Mouse (Mus musculus) layer of hippocampus, adult 8-10 months (tissue): ENCODE data around the gene Ppp1r14b. TPM values are rescaled to one million over a fixed set of nuclear protein-coding genes. Genes with fewer than 3 reads are reported as not detected.
"Not testable (repeated sequence)": the region's sequence is repeated elsewhere in the genome, so short reads cannot be mapped to it uniquely, and the experiment has no call there.

Source experiments
- DNase-seq, 2 experiments: peaks; one replicate each; pipeline ENCODE4 v3.0.0; 2022; ENCODE audit warnings: low spot score in 2 of 2
- total RNA-seq, 4 experiments: library from RNA; stranded (reverse); gene quantifications; 2 replicates each; pipeline ENCODE4 v1.2.4; 2022

The Ppp1r14b gene
- total RNA-seq, 4 experiments from 2014 or later, result 55.4 to 81.1 (median 63.5) TPM

DNA sequence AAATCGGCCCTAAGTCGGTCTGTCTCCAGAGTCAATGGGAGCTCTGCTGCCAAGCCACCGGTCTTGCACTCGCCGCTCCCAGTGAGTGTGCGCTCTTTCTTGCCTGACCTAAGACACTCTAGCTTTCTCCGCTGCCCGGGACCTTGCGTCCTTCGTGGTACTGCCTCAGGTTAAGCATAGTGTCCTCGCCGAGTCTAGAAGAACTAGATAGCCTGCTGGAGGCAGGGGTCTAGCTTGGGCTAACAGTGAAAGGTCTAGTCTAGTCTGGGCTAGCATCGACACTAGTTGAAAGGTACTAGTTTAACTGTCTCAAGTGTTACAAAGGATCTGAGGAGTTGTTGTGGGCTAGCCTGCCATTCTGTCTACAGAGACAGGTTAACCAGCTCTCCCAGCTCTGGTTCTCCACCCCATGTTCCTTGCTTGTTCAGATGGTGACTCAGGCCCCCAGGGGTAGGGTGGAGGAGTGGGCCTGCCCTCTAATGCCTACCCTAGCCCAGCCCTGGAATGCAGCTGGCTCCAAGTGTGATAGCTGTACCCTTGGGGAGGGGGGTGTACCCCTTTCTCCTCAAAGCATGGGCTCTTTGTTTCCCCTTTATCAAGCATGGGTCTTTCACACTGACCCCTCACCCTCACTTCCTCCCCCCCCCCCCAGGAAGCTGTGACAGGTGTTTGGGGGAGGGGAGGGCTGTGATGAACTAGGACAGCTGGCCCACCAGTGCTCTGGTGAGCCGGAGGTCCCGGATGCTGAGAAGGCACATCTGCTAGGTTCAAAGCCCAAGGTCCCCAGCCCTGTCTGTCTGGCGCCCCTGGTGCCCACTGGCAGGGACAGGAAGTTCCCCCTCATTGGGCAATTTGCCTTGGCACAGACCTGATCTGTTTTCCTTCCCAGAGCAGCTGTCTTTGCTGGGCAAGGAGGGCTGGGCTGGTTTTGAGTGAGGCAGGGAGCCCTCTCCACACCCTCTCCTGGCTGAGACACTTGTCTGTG, 1.1 kb downstream of the Ppp1r14b start, which contains the start of gene Plcb3:
TSS of gene Plcb3 (minus strand) at position 934 of the 985 bp plus-strand sequence.
- DNase-seq, result peak in 1 of 2 experiments; percentile 73

GRCm38 (mm10) chr19:6977759-6978638, 3.2 kb downstream of the Ppp1r14b start:
- no peak for DNase-seq

DNA sequence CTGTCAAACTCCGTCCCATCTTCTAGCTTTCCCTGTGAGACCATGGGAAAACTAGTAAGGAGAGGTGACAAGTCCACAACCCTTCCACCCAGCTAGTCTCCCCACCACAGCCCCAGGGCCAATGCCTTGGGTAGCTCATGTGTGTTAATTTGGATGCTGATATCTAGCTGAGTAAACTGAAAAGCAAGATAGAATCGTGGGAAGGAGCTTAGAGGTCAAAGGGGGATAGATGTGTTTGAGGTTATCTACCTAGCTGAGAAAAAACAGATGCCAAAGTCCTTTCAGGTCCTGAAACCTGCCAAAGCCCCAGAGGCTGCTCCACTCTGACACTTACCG, 3.8 kb downstream of the Ppp1r14b start:
- no peak for DNase-seq

DNA sequence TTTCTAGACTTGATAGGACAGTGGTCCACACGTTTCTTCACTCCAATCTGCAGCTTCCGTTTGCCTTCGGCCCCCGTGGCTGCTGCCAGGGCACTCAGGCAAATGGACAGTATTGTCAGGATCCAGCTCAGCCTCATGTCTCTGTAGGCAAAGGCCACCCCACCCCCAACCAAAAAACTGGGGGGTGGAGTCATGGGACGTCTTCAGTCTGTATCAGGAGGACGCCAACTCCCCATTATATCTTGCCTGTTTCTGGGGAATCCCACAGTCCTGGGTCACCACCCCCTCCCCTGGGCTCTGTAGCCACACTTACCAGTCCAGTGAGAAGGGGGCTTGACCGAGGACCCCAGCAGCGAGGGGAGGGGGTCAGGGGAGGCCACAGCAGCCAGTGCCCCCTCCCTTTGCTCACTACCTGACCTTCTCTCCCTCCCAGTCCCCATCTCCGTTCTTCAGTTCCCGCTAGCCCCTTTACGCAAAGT, 4.3 kb downstream of the Ppp1r14b start:
- DNase-seq, result no peak

GRCm38 (mm10) chr19:6979486-6980380, 5.0 kb downstream of the Ppp1r14b start:
- DNase-seq, result peak; percentile 98 to 99

GRCm38 (mm10) chr19:6980381-6981093, 5.8 kb downstream of the Ppp1r14b start, which contains the start of gene Fkbp2:
Gene Fkbp2, minus strand, starts transcription at chr19:6980501.
- DNase-seq, result peak; percentile 98 to 99

DNA sequence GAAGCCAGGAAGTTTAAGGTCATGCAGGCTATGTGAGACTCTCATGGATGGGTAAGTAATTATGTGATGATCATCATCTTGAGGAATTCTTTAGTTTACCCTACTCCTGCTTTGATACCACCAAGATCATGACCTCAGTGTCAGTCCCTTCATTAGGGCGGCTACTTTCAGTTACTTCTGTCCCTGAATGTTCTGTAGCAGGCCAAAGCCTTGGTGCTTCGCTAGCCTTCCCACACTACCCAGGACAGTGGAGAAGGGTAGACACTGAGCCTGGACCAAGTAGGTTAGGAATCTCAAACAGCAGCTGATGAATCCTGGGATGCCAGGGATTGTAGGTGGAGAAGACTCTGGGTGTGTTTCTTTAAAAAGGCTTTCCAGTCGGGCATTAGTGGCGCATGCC, 6.7 kb downstream of the Ppp1r14b start:
- DNase-seq, result no peak

DNA sequence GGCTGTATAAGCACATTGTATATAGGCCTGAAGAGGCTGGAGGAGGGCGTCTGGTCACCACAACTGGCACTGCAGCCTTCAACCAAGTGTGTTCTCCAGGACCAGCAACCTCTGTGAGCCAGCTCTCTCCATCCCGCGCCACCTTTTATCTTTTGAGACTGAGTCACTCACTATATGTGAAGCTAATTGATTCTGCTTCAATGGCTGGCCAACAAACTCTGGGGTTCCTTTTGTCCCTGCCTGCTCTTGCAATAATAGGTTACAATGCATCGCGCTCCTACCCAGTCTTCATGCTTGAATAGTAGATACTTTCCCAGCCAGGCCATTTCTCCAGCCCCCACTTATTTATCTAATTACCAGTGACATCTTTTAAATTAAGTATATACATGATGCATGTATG, 8.9 kb downstream of the Ppp1r14b start:
- DNase-seq, result no peak

DNA sequence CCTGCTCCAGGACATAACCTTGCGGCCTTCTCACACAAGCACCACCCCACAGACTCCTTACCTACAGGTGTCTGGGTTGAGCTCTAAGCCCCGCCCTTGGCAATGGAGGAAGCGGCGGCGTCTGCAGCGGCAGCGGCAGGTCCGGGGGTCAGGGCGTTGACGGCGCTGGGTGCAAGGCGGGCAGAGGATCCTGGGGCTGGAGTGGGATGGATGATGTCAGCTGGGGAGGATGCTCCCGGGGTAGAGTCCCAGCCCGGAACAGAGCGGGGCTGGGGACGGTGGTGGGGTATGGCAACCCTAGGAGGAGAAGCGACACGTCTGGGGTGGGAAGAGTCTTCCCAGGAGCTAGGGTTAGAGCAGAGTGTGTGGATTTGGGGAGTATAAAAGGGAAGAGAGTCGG, 10.5 kb downstream of the Ppp1r14b start:
- DNase-seq, result no peak

GRCm38 (mm10) chr19:6985951-6986708, 11.4 kb downstream of the Ppp1r14b start:
- no peak for DNase-seq

DNA sequence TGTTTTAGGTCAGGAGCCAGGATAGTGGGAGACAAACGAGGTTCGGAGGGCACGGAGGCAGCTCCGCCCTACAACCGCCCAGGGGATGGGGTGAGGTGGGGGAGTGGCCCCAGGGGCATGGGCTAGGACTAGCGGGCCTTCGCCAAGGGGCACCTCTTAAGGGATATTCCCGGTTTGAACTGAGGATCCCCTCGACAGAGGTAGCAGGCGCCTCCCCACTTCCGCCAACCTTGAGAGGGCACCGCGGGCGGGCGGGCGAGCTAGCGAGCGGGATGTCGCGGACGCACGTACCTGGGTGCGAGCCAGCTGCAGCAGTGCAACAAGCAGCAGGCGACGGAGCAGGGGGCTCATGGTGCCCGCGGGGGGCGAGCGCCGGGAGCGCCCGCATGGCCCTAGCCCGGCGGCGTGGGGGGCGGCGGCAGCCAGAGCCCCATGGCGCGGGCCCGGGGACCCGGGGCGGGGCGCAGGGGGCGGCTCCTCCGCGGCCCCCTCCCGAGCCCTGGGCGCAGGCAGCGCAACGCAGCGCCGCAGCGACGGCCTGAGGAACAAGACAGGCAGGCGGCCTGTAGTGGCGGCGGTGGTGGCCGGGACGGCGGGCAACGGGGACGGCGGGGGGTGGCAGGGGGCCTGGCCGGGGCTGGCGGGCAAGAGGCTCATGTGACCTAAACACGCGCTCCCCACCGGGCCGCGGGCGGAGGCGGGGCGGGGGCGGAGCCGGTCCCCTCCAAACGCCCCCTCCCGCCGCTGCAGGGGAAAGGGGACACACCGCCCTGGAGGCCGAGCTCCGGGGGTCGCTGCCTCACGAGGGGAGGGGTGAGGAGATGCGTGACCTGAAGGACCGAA, 12.5 kb downstream of the Ppp1r14b start, which contains the start of gene Vegfb:
TSS of gene Vegfb (minus strand) at position 591 of the 843 bp plus-strand sequence.
- DNase-seq, result no peak

DNA sequence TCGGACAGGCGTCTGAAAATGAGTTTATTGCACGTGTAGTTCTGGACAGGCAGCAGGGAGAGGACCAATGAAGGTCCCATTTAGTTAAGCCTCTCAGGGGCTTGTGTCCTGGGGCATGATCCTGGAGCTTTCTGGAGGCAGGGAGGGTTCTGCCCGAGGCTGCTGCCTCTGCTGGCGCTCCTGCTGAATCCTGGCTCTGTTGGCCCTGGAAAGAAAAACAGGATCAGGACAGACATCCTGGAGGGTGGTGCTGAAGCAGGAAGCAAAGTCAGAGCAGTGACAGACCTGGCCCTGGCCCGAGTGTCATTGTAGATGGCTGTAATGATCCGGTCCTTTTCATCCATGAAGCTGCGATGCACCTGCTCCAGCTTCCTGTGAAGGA, 13.1 kb downstream of the Ppp1r14b start:
- DNase-seq, result no peak

DNA sequence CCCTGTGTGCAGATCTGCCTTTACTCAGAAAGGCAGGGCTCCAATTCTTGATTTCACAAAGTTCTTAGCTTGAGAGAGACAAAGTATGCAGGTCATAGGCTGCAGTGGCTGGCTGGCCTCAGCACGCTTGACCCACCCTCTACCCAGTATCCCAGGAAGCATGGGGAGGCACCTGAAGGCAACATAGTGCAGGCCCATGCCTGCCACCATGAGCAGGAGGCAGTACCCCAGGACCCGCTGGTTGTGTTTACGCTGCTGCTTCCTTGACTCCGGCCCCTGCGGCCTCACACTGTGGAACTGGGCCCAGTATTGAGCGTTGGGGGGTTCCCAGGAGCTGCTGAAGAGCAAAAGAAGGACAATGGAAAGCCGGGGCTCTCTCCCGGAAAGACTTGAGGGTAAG, 14.5 kb downstream of the Ppp1r14b start:
- DNase-seq, result no peak

DNA sequence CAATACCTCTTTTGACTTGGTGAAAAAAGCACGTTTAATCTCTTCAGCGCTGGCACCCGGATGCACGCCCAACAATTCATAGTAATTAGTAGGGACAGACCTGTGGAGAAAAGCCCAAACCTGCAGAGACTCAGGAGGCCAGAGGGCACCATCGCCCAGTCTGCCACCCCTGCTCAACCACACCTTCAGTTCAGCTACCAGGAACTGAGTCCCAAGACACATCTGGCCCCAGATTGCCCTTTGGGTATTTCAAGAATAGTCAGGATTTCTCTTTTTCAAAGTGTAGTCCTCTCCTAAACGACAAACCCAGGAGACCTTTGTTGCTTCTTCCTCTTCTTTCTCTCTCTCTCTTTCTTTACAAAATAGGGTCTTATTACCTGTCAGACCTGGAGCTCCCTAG, 15.9 kb downstream of the Ppp1r14b start:
- DNase-seq, result no peak

- not testable (repeated sequence) for DNase-seq
These were observed 16.4 kb downstream of the Ppp1r14b start for GRCm38 (mm10) chr19:6991166-6991565.

DNA sequence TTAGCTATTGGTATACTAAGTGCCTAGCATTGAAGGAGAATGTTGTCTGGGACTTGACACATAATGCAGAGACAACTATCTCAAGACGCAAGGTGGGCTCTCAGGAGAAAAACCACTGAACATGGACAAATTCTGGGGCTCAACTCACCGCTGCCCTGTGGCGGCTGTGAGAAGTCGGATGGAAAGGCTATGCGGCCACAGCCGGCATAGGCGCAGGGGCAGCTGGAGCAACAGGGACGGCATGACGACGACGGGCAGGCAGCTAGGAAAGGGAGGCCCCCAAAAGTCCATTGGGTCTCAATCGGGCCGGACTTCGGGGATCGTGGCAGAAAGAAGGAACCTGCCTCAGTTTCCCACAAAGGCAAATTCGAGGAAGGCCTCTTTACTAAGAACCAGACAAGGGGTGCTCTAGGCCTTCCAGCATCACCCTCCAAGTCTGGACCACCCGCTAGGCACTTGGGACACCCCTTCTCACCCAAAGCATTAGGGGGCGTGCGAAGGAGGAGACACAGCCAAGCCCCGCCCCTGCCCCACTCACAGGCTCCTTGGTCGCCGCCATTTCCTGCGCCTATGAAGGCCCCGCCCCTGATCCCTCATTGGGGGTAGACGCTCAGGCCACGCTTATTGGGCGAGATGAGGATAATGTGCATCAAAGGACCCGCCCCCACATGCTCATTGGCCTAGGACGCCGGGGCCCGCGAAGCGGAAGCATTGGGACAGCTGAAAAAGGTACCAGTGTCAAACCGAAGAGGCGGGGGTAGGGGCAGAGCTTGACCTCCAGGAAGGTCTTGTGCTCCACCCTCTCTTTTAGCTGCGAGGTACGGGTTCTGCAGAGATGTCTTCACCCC, 17.5 kb downstream of the Ppp1r14b start, which contains the start of gene Dnajc4:
TSS of gene Dnajc4 (minus strand) at position 562 of the 848 bp plus-strand sequence.
- DNase-seq, result peak; percentile 93 to 95
